Mouse (Mus musculus) hindbrain, embryonic 15.5 days (tissue): ENCODE measurements around the gene Gm17657. TPM values are rescaled to one million over a fixed set of nuclear protein-coding genes. Genes with fewer than 3 reads are reported as not detected.

Experiments
- ATAC-seq: fragments of 200-750 bp; cut with Nextera tagmentation; 2 replicates; pipeline ENCODE4 v1.8.0; 2017; ENCODE audit warnings: low read depth, moderate number of reproducible peaks, moderate TSS enrichment; ENCODE audit not compliant: low FRiP score
- H3K27ac ChIP-seq: fragments of 300-500 bp; sonication (generic); replicated peaks from 2 replicates; pipeline ENCODE4 v1.5.1; 2015; ENCODE audit warnings: mild to moderate bottlenecking, inconsistent platforms
- H3K27me3 ChIP-seq: fragments of 300-500 bp; sonication (generic); 2 replicates; pipeline ENCODE4 v1.6.1; 2015; ENCODE audit warnings: control low read depth, inconsistent platforms
- H3K36me3 ChIP-seq: fragments of 300-500 bp; sonication (generic); 2 replicates; pipeline ENCODE4 v1.6.1; 2015; ENCODE audit warnings: control low read depth, inconsistent platforms
- H3K4me1 ChIP-seq: fragments of 300-500 bp; sonication (generic); replicated peaks from 2 replicates; pipeline ENCODE4 v1.6.1; 2015; ENCODE audit warnings: control low read depth, inconsistent platforms
- H3K4me2 ChIP-seq: fragments of 300-500 bp; sonication (generic); 2 replicates; pipeline ENCODE4 v1.6.1; 2015; ENCODE audit warnings: moderate library complexity, mild to moderate bottlenecking, inconsistent platforms
- H3K4me3 ChIP-seq: fragments of 300-500 bp; sonication (generic); 2 replicates; pipeline ENCODE4 v1.5.1; 2015; ENCODE audit warnings: mild to moderate bottlenecking, inconsistent platforms
- H3K9ac ChIP-seq: fragments of 300-500 bp; sonication (generic); 2 replicates; pipeline ENCODE4 v1.6.1; 2015; ENCODE audit warnings: inconsistent platforms
- H3K9me3 ChIP-seq: fragments of 300-500 bp; sonication (generic); 2 replicates; pipeline ENCODE4 v1.6.1; 2016; ENCODE audit warnings: control low read depth, inconsistent platforms
- WGBS: fragments of 180-500 bp; shearing (Covaris S2); methylation state at CpG from one replicate; pipeline ENCODE4 v1.1.7; 2015; 5-methylcytosine and 5-hydroxymethylcytosine counted together
- polyA plus RNA-seq: library from polyadenylated mRNA; unstranded; fragments of >200 nt; fragmentation: Nextera tagmentation; extraction: Ambion mirVana; gene quantifications from 2 replicates; pipeline ENCODE4 v1.2.1, GENCODE M21; 2015

Gene Gm17657
- polyA plus RNA-seq, 1 experiment from 2014 or later, result not detected

DNA sequence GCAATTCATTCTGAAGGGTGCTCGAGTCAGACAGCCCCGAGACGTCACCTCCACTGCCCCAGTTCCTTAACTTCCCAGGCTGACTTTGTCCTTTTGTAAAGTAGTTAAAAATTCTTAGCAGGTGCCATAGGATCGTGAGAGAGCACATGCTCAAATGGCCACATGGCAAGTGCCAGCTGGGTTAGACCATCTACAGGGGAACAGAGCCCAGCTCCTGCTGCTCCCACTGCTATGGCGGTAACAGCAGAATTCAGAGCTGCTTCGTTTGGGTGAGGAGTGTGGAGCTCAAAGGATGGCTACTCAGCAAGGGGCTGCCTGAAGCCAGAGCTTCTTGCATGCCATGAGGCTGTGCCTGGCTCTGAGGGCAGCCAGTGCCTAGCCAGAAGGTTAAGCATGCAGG is 20.4 kb upstream of the Gm17657 start:
- no peaks in the 10 kb centered on the region for H3K4me1 ChIP-seq
- 69% methylated on average over 6 of the region's 6 CpGs for WGBS
- H3K36me3 ChIP-seq, result peaks cover 28% of the 10 kb centered on the region
- ATAC-seq, result no peak
- H3K27me3 ChIP-seq, result no peaks in the 10 kb centered on the region
- no peak overlapping the region for H3K9ac ChIP-seq
- no peak overlapping the region for H3K27ac ChIP-seq
- H3K4me3 ChIP-seq, result no peak overlapping the region
- H3K9me3 ChIP-seq, result no peaks in the 10 kb centered on the region
- H3K4me2 ChIP-seq, result no peak overlapping the region

DNA sequence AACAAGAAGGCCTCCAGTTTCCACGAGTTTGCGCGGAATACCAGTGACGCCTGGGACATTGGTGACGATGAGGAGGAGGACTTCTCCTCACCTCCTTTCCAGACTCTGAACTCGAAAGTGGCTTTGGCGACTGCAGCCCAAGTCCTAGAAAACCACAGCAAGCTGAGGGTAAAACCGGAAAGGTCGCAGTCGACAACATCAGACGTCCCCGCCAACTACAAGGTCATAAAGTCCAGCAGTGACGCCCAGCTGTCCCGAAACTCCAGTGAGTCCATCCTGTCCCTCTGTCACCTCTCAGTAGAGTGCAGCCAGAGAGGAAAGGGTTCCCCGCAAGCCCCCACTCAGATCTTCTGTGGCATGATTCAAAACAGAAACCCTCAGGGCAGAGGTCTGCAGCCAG is 19.0 kb upstream of the Gm17657 start:
- 92% methylated on average over 15 of the region's 15 CpGs for WGBS
- Histone ChIP-seq H3K36me3 (peaks cover 28% of the 10 kb centered on the region), H3K9ac (no peak overlapping the region), H3K27me3 (no peaks in the 10 kb centered on the region), H3K4me2 (no peak overlapping the region), H3K4me3 (no peak overlapping the region), H3K9me3 (no peaks in the 10 kb centered on the region), H3K27ac (no peak overlapping the region), H3K4me1 (no peaks in the 10 kb centered on the region)
- no peak for ATAC-seq

DNA sequence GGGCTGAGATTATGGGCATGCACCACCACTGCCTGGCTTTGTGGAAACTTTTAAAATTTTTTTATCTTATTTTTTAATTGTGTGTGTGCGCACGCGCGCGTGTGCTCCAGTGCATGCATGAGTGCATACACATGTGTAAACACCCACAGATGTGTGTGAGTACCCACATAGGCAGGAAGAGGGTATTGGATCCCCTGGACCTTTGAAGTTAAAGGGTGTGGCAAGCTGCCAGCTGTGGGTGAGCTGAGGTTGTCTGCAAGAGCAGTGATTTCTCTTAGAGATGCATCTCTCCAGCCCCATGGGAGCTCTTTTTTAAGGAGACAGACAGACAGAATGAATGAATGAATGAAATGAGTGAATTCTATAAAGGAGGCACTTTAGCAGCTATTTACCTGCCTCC is 16.1 kb upstream of the Gm17657 start:
- H3K9ac ChIP-seq, result no peak overlapping the region
- no peaks in the 10 kb centered on the region for H3K27me3 ChIP-seq
- H3K4me2 ChIP-seq, result no peak overlapping the region
- WGBS, result 98% methylated on average over 5 of the region's 5 CpGs
- ATAC-seq, result no peak
- H3K4me1 ChIP-seq, result no peaks in the 10 kb centered on the region
- peaks cover 5% of the 10 kb centered on the region; the same call in 1 of the 2 replicates for H3K36me3 ChIP-seq
- no peaks in the 10 kb centered on the region for H3K9me3 ChIP-seq
- no peak overlapping the region for H3K4me3 ChIP-seq
- H3K27ac ChIP-seq, result no peak overlapping the region

DNA sequence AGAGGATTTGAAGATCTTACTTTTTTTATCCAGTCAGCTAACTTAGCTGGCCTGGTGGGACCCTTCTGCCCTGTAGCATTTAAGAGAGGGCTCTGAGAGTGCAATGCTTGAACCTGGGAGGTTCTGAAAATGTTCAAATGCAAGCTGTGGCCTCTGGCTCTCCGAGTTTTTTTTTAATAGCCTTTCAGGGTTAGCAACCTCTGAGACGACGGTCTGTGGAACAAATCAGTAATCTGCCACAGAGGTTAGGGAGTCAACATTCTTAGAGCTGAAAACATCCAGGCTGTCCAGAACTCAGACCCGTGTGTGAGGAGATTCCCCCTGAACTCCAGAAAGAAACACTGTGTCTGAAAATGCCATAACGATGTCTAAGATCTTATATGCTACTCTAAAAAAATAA is 9.0 kb upstream of the Gm17657 start:
- Histone ChIP-seq H3K36me3 (no peaks in the 10 kb centered on the region), H3K9ac (no peak overlapping the region), H3K9me3 (no peaks in the 10 kb centered on the region), H3K4me3 (no peak overlapping the region), H3K27ac (no peak overlapping the region), H3K4me2 (no peak overlapping the region), H3K4me1 (no peaks in the 10 kb centered on the region), H3K27me3 (no peaks in the 10 kb centered on the region)
- ATAC-seq, result no peak
- 76% methylated on average over 5 of the region's 5 CpGs for WGBS

DNA sequence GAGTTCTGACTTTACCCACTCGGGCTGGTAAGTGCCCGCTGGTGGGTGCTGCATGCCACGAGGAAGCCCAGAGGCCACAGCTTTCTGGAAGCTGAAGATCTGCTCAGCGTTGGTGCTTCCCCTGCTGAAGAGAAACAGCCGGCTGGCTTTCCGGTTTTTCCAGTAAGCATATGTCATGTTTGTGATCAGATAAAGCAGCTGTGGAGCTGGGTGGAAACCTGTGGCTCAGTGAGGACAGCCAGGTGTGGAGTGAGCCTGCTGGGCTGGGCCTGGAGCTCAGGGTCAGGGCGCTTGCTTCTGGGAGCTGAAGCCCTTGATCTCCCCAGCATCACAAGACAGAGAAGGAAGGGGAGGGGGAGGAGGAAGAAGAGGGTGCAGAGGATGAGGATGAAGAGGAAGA is 7.5 kb upstream of the Gm17657 start:
- H3K9me3 ChIP-seq, result no peaks in the 10 kb centered on the region
- 94% methylated on average over 7 of the region's 7 CpGs for WGBS
- ATAC-seq, result no peak
- H3K27ac ChIP-seq, result no peak overlapping the region
- no peak overlapping the region for H3K4me3 ChIP-seq
- no peaks in the 10 kb centered on the region for H3K36me3 ChIP-seq
- H3K4me2 ChIP-seq, result no peak overlapping the region
- no peak overlapping the region for H3K9ac ChIP-seq
- no peaks in the 10 kb centered on the region for H3K4me1 ChIP-seq
- no peaks in the 10 kb centered on the region for H3K27me3 ChIP-seq

DNA sequence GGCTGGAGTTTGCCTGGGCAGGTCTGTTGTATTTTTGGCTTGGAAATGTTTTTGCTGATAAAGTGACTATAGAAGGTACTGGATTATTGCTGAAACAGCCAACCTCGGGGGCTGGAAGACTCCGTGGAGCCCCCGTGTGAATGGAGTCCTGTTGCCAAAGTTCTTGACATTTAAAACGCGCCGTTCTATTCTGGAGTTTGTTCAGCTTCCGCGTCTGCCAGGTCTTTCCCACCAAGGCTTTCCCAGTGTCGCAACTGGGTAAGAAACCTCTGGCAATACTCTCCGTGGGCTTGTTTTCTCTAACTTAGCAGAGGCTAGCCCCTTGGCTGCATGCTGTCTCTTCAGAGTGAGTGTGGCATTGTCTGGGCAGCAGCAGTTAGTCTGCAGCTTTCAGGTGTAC is 7.0 kb upstream of the Gm17657 start:
- Histone ChIP-seq H3K27me3 (no peaks in the 10 kb centered on the region), H3K9ac (no peak overlapping the region), H3K4me3 (no peak overlapping the region), H3K4me1 (peaks cover 2% of the 10 kb centered on the region), H3K9me3 (no peaks in the 10 kb centered on the region), H3K27ac (no peak overlapping the region), H3K36me3 (no peaks in the 10 kb centered on the region), H3K4me2 (no peak overlapping the region)
- 91% methylated on average over 10 of the region's 10 CpGs for WGBS
- ATAC-seq, result no peak

DNA sequence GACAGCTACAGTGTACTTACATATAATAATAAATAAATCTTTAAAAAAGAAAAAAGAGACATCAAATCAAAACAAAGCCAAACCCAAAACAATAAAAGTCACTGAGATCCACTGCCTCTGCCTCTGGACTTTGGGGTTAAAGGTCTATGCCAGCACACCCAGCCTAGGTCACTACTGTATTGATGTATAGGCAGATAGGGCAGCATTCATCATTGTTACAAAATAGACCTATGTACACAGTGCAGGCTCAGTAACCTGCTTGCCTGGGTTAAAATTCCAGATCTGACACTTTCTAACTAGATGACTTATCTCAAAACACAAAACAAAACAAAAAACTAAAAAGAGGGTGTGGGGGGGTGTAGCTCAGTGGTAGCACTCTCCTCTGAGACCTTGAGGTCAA is 4.7 kb upstream of the Gm17657 start:
- no peak overlapping the region for H3K27ac ChIP-seq
- H3K36me3 ChIP-seq, result no peaks in the 10 kb centered on the region
- H3K9ac ChIP-seq, result no peak overlapping the region
- H3K9me3 ChIP-seq, result no peaks in the 10 kb centered on the region
- no peak for ATAC-seq
- H3K4me2 ChIP-seq, result no peak overlapping the region
- H3K4me1 ChIP-seq, result peaks cover 20% of the 10 kb centered on the region
- no peak overlapping the region for H3K4me3 ChIP-seq
- H3K27me3 ChIP-seq, result no peaks in the 10 kb centered on the region

DNA sequence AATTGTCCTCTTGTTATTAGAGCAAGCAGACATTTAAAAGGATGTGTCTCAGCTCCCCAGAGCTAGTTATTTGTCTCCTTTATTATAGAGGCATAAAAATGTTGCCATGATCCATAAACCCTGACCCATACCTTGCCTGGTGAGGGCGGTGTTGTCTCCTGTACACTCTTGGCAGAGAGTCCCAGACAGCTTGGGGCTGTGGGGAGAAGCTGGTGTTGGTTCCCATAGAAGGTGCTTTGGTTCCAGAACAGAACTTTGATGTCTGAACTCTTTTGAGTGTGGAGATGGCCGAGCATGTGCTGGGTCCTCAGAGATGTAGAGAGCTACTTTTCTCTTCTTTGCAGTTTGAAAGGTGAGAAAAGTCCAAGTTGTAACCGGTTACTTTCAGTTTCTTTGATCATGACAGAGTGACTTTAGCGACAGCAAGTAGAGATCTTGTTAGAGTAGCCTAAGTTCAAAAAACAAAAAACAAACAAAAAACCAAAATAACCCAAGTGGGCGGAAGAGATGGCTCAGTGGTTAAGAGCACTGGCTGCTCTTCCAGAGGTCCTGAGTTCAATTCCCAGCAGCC is 2.8 kb upstream of the Gm17657 start, which contains the start of gene Tmem217:
TSS of gene Tmem217 (minus strand) at position 224 of the 571 bp plus-strand sequence.
- no peak for ATAC-seq
- no peaks in the 10 kb centered on the region for H3K36me3 ChIP-seq
- no peak within 1 kb of the TSS for H3K9ac ChIP-seq
- H3K4me3 ChIP-seq, result no peak within 1 kb of the TSS
- H3K4me1 ChIP-seq, result peaks cover 21% of the 10 kb centered on the region
- H3K27me3 ChIP-seq, result no peaks in the 10 kb centered on the region
- no peaks in the 10 kb centered on the region for H3K9me3 ChIP-seq
- 92% methylated on average over 5 of the region's 5 CpGs for whole genome bisulfite sequencing
- H3K4me2 ChIP-seq, result peak within 1 kb of the TSS; percentile 85; the same call in 1 of the 2 replicates
- no peak within 1 kb of the TSS for H3K27ac ChIP-seq

DNA sequence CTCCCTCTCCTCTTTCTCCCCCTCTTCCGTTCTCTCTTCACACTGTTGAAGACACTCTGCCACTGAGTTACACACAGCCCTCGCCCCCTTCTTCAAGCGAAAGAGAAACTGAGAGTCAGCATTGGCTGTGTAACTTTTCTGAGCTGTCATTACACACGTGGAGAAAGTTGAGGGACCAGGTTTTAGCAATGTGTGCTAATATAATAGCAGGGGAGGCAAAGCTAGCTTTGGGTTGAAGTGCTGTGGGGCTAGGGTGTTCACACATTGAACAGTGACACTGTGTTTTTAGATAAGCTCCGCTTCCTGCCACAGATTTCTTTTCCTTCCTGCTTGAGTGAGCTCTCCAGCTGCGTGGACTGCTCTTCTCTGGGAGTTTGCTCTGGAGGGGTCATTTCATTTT is 1.6 kb upstream of the Gm17657 start:
- peak overlapping the region; percentile 85 for H3K4me2 ChIP-seq
- no peaks in the 10 kb centered on the region for H3K27me3 ChIP-seq
- no peak overlapping the region for H3K9ac ChIP-seq
- ATAC-seq, result no peak
- H3K27ac ChIP-seq, result no peak overlapping the region
- H3K4me1 ChIP-seq, result peaks cover 21% of the 10 kb centered on the region
- H3K36me3 ChIP-seq, result no peaks in the 10 kb centered on the region
- no peaks in the 10 kb centered on the region for H3K9me3 ChIP-seq
- WGBS, result 64% methylated on average over 6 of the region's 6 CpGs
- peak overlapping the region; percentile 71; the same call in 1 of the 2 replicates for H3K4me3 ChIP-seq

DNA sequence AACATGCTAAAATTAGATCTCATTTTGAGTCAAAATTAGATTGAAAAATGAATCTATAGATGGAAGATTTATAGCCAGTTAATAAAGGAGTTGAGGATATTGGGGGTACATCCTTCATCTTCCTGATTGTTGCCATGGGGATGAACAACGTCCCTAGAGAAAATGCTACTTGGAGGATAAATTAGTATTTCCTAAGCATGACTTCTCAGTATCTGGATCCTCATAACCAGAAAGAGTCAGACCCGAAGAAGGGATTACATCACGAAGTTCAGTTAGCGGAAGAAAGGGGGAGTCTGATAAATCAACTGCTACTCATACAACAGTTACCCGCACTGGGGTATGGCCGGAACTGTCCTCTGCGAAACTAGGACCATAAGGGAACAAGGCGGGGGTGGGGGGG is 444 bp downstream of the Gm17657 start:
- Histone ChIP-seq H3K27me3 (no peaks in the 10 kb centered on the region), H3K9me3 (no peaks in the 10 kb centered on the region), H3K4me3 (peak overlapping the region; percentile 71; the same call in 1 of the 2 replicates), H3K4me1 (peaks cover 21% of the 10 kb centered on the region), H3K9ac (no peak overlapping the region), H3K36me3 (no peaks in the 10 kb centered on the region), H3K27ac (no peak overlapping the region), H3K4me2 (peak overlapping the region; percentile 85)
- 53% methylated on average over 8 of the region's 8 CpGs for WGBS
- ATAC-seq, result peak; percentile 28; the same call in 1 of the 2 replicates

DNA sequence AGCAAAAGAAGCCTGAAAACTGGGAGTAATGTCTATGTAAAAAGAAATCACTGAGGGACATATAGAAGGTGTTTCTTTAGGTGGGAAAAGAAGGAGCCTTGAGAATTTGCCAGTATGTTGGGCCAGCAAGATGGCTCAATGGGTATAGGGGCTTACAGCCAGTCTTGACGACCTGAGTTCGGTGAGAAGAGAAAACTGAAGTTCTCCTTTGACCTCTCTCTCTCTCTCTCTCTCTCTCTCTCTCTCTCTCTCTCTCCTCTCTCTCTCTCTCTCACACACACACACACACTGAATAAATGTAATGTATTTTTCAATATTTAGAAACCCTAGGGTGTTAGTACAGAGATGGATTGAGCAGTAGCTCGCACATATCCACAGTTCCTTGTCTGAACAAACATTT is 944 bp downstream of the Gm17657 start:
- Histone ChIP-seq H3K9ac (no peak overlapping the region), H3K4me1 (peaks cover 21% of the 10 kb centered on the region)
- WGBS, result 72% methylated on average over 3 of the region's 3 CpGs

DNA sequence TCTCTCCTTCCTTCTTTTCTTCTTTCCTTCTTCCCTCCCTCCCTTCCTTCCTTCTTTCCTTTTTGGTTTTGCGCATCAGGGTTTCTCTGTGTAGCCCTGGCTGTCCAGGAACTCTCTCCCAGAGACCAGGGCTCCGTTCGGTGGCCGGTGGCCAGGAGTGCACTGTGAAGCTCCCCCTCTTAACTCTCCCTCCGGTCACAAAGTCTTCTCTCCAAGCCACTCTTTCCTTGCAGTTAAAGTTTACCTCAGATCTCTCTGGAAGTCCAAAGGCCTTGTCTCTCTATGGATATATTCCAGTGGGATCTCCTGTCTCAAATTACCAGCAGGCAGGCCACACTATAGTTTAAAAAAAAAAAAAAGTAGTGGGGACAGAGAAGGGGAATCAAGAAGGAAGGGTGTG is 4.2 kb downstream of the Gm17657 start:
- Histone ChIP-seq H3K27ac (no peak overlapping the region), H3K4me2 (no peak overlapping the region), H3K9ac (no peak overlapping the region), H3K9me3 (no peaks in the 10 kb centered on the region), H3K27me3 (no peaks in the 10 kb centered on the region), H3K4me1 (peaks cover 7% of the 10 kb centered on the region), H3K4me3 (no peak overlapping the region), H3K36me3 (no peaks in the 10 kb centered on the region)
- 91% methylated on average over 5 of the region's 5 CpGs for whole genome bisulfite sequencing
- ATAC-seq, result no peak

More for the DNA sequence above, 944 bp downstream of the Gm17657 start:
- H3K27ac ChIP-seq, result no peak overlapping the region
- H3K4me3 ChIP-seq, result no peak overlapping the region
- no peaks in the 10 kb centered on the region for H3K27me3 ChIP-seq
- no peak overlapping the region for H3K4me2 ChIP-seq
- H3K9me3 ChIP-seq, result no peaks in the 10 kb centered on the region
- no peak for ATAC-seq
- H3K36me3 ChIP-seq, result no peaks in the 10 kb centered on the region

DNA sequence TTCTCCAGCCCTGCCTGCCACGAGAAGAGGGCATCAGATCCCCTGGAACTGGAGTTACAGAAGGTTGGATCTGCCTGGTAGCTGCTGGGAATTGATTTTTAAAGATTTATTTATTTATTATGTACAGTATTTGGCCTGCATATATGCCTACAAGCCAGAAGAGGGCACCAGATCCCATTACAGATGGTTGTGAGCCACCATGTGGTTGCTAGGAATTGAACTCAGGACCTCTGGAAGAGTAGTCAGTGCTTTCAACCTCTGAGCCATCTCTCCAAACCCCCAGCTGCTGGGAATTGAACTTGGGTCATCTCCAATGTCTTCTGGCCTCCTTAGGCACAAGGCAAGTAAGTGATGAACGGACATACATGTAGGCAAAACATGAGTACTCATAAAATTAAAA is 5.4 kb downstream of the Gm17657 start:
- 86% methylated on average over 2 of the region's 2 CpGs for WGBS
- no peak for ATAC-seq
- Histone ChIP-seq H3K27ac (no peak overlapping the region), H3K4me1 (no peaks in the 10 kb centered on the region), H3K4me3 (no peak overlapping the region), H3K27me3 (no peaks in the 10 kb centered on the region), H3K9me3 (no peaks in the 10 kb centered on the region), H3K36me3 (no peaks in the 10 kb centered on the region), H3K9ac (no peak overlapping the region), H3K4me2 (no peak overlapping the region)
